Mouse (Mus musculus) hindbrain, embryonic 13.5 days (tissue): ENCODE measurements around the gene Unk. TPM values are rescaled to one million over a fixed set of nuclear protein-coding genes. Genes with fewer than 3 reads are reported as not detected.
"Not testable (repeated sequence)": the region's sequence is repeated elsewhere in the genome, so short reads cannot be mapped to it uniquely, and the experiment has no call there.

Source experiments
- ATAC-seq: fragments of 200-750 bp; cut with Nextera tagmentation; 2 replicates; pipeline ENCODE4 v1.8.0; 2017; ENCODE audit warnings: moderate TSS enrichment; ENCODE audit not compliant: low FRiP score
- H3K27ac ChIP-seq: fragments of 300-500 bp; sonication (generic); 2 replicates; pipeline ENCODE4 v1.5.1; 2015; ENCODE audit warnings: inconsistent platforms, mild to moderate bottlenecking, moderate library complexity
- H3K27me3 ChIP-seq: fragments of 300-500 bp; sonication (generic); 2 replicates; pipeline ENCODE4 v1.6.1; 2015; ENCODE audit warnings: mild to moderate bottlenecking, inconsistent platforms
- H3K36me3 ChIP-seq: fragments of 300-500 bp; sonication (generic); 2 replicates; pipeline ENCODE4 v1.6.1; 2015; ENCODE audit warnings: mild to moderate bottlenecking, inconsistent platforms
- H3K4me1 ChIP-seq: fragments of 300-500 bp; sonication (generic); replicated peaks from 2 replicates; pipeline ENCODE4 v1.6.1; 2015; ENCODE audit warnings: inconsistent platforms
- H3K4me2 ChIP-seq: fragments of 300-500 bp; sonication (generic); 2 replicates; pipeline ENCODE4 v1.6.1; 2015; ENCODE audit warnings: inconsistent platforms, mild to moderate bottlenecking, moderate library complexity
- H3K4me3 ChIP-seq: fragments of 300-500 bp; sonication (generic); 2 replicates; pipeline ENCODE4 v1.5.1; 2015; ENCODE audit warnings: mild to moderate bottlenecking, inconsistent platforms
- H3K9ac ChIP-seq: fragments of 300-500 bp; sonication (generic); 2 replicates; pipeline ENCODE4 v1.6.1; 2015; ENCODE audit warnings: mild to moderate bottlenecking, inconsistent platforms
- H3K9me3 ChIP-seq: fragments of 300-500 bp; sonication (generic); 2 replicates; pipeline ENCODE4 v1.6.1; 2016; ENCODE audit warnings: inconsistent platforms
- WGBS: fragments of 180-500 bp; shearing (Covaris S2); methylation state at CpG from one replicate; pipeline ENCODE4 v1.1.7; 2015; 5-methylcytosine and 5-hydroxymethylcytosine counted together
- polyA plus RNA-seq: library from polyadenylated mRNA; unstranded; fragments of >200 nt; fragmentation: Nextera tagmentation; extraction: Ambion mirVana; gene quantifications from 2 replicates; pipeline ENCODE4 v1.2.1, GENCODE M21; 2015

Gene Unk
- polyA plus RNA-seq, 1 experiment from 2014 or later, result 33.8 TPM

DNA sequence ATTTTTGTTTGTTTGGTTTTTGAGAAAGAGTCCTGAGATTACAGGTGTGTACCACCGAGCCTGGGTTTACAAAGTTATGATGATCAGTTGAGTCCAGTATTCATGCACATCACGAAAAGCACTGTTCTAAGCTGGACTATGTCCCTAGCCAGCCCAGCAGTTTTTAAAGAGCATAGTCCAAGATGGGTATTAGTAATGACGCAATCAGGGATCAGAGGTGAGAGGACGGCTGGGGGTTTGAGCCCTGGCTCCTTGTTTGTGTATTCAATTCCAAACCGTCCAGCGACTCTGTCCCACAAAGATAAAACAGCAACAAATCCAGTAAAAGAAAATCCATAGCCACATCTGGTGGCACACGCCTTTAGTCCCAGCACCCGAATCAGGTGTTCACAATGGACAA lies 58.1 kb downstream of the Unk start:
- H3K4me3 ChIP-seq, result no peak overlapping the region
- H3K27me3 ChIP-seq, result no peaks in the 10 kb centered on the region
- H3K4me2 ChIP-seq, result peak overlapping the region; percentile 53
- H3K27ac ChIP-seq, result no peak overlapping the region
- ATAC-seq, result no peak
- peaks cover 19% of the 10 kb centered on the region for H3K4me1 ChIP-seq
- 90% methylated on average over 8 of the region's 8 CpGs for WGBS
- H3K9me3 ChIP-seq, result no peaks in the 10 kb centered on the region
- peak overlapping the region; percentile 66; the same call in 1 of the 2 replicates for H3K9ac ChIP-seq
- H3K36me3 ChIP-seq, result peaks cover 11% of the 10 kb centered on the region

DNA sequence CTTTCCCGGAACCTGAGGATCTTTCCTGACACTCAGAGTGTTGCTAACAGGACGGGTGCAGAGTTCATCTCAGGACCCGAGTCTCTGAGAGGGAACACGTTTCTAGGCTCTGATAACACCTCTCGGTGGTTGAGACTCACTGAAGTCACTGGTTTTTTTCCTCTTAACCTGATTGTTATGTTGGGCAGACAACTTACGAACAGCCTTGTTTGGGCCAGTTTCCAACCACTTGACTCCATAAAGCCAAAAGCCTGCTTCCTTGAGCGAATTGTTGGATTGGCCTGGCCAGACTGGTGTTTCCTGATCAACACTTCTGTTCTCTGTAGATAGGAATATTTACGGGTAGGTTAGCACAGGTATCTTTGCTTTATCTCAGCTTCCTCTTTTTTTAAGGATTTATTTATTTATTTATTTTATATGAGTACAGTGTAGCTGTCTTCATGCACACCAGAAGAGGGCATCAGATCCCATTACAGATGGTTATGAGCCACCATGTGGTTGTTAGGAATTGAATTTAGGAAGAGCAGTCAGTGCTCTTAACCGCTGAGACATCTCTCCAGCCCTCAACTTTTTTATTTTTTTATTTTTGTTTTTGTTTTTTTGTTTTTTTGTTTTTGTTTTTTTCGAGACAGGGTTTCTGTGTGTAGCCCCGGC lies 58.7 kb downstream of the Unk start:
- Histone ChIP-seq H3K9me3 (no peaks in the 10 kb centered on the region), H3K4me2 (no peak overlapping the region), H3K27me3 (no peaks in the 10 kb centered on the region), H3K4me3 (no peak overlapping the region), H3K36me3 (peaks cover 4% of the 10 kb centered on the region; the same call in 1 of the 2 replicates), H3K27ac (no peak overlapping the region), H3K9ac (no peak overlapping the region), H3K4me1 (peaks cover 19% of the 10 kb centered on the region)
- no peak for ATAC-seq
- WGBS, result 89% methylated on average over 11 of the region's 11 CpGs

DNA sequence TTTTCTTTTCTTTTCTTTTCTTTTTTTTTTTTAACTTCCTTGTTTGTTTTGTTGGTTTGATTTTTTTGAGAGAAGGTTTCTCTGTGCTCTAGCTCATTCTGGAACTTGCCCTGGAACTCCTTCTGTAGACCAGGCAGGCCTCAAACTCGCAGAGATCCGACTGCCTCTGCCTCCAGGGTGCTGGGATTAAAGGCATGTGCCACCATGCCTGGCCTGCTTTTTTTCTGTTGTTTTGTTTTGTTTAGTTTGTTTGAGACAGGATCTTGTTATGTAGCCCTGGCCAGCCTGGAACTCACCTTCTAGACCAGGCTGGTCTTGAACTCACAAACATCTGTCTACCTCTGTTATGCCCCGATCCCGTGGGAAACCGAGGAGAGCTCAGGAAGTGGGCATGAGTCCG lies 59.4 kb downstream of the Unk start:
- Histone ChIP-seq H3K9ac (no peak overlapping the region), H3K36me3 (no peaks in the 10 kb centered on the region), H3K27ac (no peak overlapping the region), H3K27me3 (no peaks in the 10 kb centered on the region), H3K4me2 (no peak overlapping the region), H3K9me3 (no peaks in the 10 kb centered on the region), H3K4me3 (no peak overlapping the region), H3K4me1 (peaks cover 19% of the 10 kb centered on the region)
- WGBS, result 95% methylated on average over 6 of the region's 6 CpGs
- no peak for ATAC-seq

DNA sequence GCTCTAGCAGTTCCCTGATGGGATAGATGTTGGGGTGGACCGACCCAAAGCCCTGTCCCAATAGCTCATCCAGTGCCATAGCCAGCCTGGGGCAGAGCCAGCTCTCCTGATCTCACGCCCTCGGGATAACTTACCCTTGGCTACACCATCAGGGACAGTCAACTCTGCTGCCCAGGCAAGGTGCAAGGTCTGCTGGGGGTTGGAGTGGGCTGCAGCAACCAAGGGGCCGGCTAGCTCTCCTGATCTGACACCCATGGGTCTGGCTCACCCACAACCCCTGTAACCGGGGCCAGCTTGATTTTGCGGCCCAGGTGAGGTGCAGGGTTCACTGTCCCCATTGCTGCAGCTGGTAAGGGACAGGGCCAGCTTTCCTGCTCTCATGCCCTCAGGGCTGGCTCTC lies 61.5 kb downstream of the Unk start:
- Histone ChIP-seq H3K9me3 (no peaks in the 10 kb centered on the region), H3K36me3 (no peaks in the 10 kb centered on the region), H3K4me2 (no peak overlapping the region), H3K27ac (no peak overlapping the region), H3K4me1 (peaks cover 6% of the 10 kb centered on the region), H3K9ac (0 out of 2 replicates have a peak overlapping the region, but pooled peaks have one; percentile 19), H3K27me3 (no peaks in the 10 kb centered on the region), H3K4me3 (no peak overlapping the region)
- WGBS, result 86% methylated on average over 6 of the region's 6 CpGs
- no peak for ATAC-seq

DNA sequence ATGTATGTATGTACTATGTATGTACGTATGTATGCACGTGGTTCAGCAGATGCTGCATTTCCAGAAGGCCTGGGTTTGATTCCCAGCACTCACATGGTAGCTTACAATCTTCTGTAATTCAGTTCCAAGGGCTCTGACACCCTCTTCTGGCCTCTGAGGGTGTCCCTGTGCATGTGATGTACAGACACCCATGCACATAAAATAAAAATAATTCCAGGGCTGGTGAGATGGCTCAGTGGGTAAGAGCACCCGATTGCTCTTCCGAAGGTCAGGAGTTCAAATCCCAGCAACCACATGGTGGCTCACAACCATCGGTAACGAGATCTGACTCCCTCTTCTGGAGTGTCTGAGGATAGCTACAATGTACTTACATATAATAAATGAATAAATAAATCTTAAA lies 62.8 kb downstream of the Unk start:
- not testable (repeated sequence) for H3K4me1 ChIP-seq, H3K4me3 ChIP-seq, H3K9me3 ChIP-seq, H3K36me3 ChIP-seq, H3K27me3 ChIP-seq, H3K4me2 ChIP-seq, ATAC-seq, H3K27ac ChIP-seq, H3K9ac ChIP-seq
- WGBS, result 95% methylated on average over 6 of the region's 6 CpGs

DNA sequence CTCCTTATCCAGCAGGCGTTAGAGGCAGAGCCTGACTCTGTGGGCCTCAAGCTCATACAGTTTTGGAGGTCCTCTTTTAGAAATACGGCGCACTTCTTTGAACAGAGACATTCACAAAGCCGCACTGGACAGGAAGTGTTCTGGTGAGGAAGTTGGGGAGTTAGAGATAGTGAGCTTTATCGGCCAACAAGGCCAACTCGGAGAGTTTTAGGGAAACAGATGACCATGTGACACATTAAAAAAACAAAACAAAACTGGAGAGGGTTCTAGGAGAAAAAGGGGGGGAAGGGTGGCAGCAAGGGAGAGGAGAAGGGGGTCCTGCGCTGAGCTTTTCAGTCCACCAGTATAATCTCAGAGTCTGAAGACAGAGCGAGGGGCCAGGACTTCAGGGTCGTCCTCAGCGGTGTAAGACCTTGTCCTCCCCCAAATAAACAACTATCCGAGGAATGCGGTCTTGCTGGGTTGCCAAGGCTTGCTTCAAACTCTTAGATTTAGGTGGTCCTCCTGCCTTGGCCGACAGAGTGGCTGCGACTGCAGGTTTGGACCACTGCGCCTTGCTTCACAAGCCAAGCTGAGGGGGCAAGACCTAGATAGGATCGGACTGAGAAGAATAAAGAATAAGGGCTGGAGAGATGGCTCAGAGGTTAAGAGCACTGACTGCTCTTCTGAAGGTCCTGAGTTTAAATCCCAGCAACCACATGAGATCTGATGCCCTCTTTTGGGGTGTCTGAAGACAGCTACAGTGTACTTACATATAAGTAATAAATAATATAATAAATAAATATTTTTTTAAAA lies 63.8 kb downstream of the Unk start:
- H3K9me3 ChIP-seq, result no peaks in the 10 kb centered on the region
- H3K4me1 ChIP-seq, result no peaks in the 10 kb centered on the region
- WGBS, result 72% methylated on average over 16 of the region's 16 CpGs

DNA sequence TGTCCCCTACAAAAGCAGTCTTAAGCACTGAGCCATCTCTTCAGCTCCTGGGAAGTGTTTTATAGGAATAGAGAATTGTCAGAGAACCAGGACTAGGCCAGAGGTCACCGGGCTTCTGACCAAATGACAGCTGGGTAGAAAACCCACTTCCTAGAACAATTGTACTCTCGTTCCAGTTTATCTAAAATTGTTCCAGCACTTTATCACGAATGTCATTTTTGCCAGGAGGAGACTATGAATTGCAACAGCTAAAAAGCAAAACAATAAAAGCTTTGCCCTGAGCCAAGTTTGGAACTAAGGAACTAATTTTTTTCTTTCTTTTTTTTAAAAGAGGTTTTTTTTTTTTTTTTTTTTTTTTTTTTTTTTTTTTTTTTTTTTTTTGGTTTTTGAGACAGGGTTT lies 65.5 kb downstream of the Unk start:
- 80% methylated on average over 3 of the region's 3 CpGs for WGBS
- Histone ChIP-seq H3K4me2 (no peak overlapping the region), H3K4me3 (no peak overlapping the region), H3K9ac (no peak overlapping the region), H3K27me3 (peaks cover 3% of the 10 kb centered on the region; the same call in 1 of the 2 replicates), H3K4me1 (no peaks in the 10 kb centered on the region), H3K36me3 (no peaks in the 10 kb centered on the region), H3K27ac (no peak overlapping the region), H3K9me3 (no peaks in the 10 kb centered on the region)
- no peak for ATAC-seq

More for the DNA sequence above, 63.8 kb downstream of the Unk start:
- Histone ChIP-seq H3K27me3 (peaks cover 3% of the 10 kb centered on the region; the same call in 1 of the 2 replicates), H3K36me3 (no peaks in the 10 kb centered on the region), H3K27ac (no peak overlapping the region; the same call in 1 of the 2 replicates), H3K4me2 (no peak overlapping the region), H3K4me3 (no peak overlapping the region), H3K9ac (no peak overlapping the region)
- no peak for ATAC-seq

DNA sequence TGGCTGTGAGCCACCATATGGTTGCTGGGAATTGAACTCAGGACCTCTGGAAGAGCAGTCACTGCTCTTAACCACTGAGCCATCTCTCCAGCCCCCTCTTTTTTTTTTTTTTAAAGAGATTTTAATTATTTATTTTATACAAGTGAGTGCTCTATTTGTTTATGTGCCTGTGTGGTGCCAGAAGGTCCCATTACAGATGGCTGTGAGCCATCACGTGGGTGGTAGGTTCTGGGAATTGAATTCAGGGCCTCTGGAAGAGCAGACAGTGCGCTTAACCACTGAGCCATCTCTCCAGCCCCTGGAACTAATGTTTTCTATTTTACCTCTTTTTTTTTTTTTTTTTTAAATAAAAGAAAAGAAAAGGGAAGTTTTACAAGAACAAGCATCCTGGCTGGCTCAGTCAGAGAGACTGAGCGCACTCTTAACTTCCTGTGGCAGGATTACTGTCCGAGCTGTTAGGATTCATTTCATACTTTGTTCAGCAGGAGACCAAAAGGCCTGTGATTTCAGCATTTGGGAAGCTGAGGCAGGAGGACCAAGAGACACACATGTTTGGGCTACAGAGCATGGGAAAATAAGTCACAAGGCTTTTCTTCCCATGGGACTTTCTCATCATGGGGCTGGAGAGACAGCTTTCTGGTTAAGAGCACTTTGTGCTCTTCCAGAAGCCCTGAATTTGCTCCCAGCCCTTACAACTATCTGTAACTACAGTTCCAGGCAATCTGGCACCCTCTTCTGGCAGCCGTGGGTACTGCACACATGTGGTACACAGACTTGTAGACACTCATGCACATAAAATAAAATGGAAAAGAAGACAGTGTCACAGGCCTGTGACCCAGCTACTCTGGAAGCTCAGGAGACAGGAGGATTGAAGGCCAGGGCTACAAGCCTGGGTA lies 66.3 kb downstream of the Unk start:
- Histone ChIP-seq H3K27ac (no peak overlapping the region), H3K9me3 (no peaks in the 10 kb centered on the region), H3K4me2 (no peak overlapping the region), H3K4me1 (peaks cover 2% of the 10 kb centered on the region), H3K4me3 (no peak overlapping the region), H3K9ac (no peak overlapping the region), H3K36me3 (no peaks in the 10 kb centered on the region), H3K27me3 (peaks cover 3% of the 10 kb centered on the region; the same call in 1 of the 2 replicates)
- 91% methylated on average over 5 of the region's 5 CpGs for WGBS
- ATAC-seq, result no peak

DNA sequence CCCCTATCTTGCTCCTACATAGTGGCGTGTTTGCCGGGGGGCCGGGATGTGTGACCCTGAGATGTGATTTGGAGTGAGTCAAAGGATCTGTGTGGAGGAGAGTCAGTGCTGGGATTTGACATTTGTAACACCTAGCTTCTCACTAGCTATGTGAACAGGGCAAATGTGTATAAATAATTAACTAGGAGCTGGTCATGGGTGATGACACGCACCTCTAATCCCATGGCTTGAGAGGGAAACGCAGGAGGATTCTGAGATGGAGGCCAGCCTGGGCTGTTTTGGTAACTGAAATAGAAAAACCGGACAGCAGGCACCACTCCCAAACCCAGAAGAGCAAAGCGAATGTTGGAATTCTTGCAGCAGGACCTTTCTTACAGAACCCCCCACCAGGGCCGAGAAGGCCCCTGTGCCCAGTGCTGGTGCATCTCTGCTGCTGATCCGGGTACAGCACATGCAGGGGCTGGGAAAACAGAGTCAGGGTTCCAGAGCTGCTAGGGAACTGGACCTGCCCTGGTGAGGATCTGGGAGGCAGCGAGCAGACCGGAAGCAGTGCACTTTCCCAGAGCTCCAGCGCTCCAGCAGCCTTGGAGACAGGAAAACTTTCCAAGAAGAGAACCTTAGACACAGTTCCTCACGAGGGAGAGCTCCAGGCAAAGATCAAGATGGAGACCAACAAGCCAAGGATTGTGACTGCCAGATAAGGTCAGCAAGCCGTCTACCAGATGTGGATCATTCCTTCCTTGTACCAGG lies 68.8 kb downstream of the Unk start:
- WGBS, result 80% methylated on average over 14 of the region's 14 CpGs
- H3K27ac ChIP-seq, result no peak overlapping the region
- peaks cover 3% of the 10 kb centered on the region; the same call in 1 of the 2 replicates for H3K27me3 ChIP-seq
- no peak overlapping the region for H3K4me2 ChIP-seq
- H3K4me3 ChIP-seq, result no peak overlapping the region
- no peak overlapping the region for H3K9ac ChIP-seq
- H3K4me1 ChIP-seq, result peaks cover 19% of the 10 kb centered on the region
- no peaks in the 10 kb centered on the region for H3K36me3 ChIP-seq
- ATAC-seq, result no peak
- H3K9me3 ChIP-seq, result no peaks in the 10 kb centered on the region

DNA sequence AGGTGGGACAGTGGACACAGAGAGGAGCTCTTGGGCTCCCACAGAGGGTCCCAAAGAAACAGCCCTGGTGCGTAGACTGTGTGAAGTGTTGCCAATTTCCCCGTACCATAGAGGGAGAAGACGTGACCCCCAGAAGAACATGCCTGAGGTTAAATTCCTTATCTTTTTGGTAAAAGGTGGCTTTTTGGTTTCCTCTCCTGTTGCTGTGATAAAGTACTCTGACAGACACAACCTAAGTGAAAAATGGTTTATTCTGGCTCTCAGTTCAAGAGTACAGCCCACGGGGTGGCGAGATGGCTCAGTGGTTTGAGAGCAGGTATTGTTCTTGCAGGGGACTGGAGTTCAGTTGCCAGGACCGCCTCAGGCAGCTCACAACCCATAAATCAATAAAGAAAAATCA lies 69.3 kb downstream of the Unk start:
- Histone ChIP-seq H3K9ac (no peak overlapping the region), H3K27me3 (peaks cover 3% of the 10 kb centered on the region; the same call in 1 of the 2 replicates), H3K9me3 (no peaks in the 10 kb centered on the region), H3K27ac (no peak overlapping the region), H3K4me2 (no peak overlapping the region), H3K36me3 (no peaks in the 10 kb centered on the region), H3K4me1 (peaks cover 24% of the 10 kb centered on the region), H3K4me3 (no peak overlapping the region)
- WGBS, result 92% methylated on average over 6 of the region's 6 CpGs
- no peak for ATAC-seq

DNA sequence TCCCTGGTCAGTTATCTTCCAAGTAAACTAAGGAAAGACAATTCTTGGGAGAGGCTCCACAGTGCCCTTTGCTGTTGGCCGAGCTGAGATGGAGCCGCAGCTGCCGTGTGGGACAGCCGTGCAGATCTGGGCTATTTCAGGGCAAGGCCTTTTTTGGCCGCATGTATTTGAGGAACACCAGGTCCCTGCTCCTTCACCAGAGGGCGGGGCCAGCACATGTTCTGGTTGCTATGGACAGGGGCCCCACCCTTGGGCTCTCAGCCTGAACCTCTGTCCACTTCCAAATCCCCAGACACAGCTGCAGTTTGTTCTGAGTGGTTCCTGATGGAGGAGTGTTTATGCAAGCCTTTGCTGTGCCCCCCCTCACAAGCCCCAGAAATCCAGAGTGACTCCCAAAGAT lies 70.3 kb downstream of the Unk start:
- WGBS, result 83% methylated on average over 6 of the region's 6 CpGs

More for the DNA sequence above, 70.3 kb downstream of the Unk start:
- Histone ChIP-seq H3K27ac (no peak overlapping the region), H3K4me1 (peaks cover 26% of the 10 kb centered on the region), H3K4me3 (no peak overlapping the region), H3K4me2 (no peak overlapping the region), H3K27me3 (peaks cover 3% of the 10 kb centered on the region), H3K36me3 (no peaks in the 10 kb centered on the region), H3K9ac (no peak overlapping the region), H3K9me3 (no peaks in the 10 kb centered on the region)
- no peak for ATAC-seq
